Mouse (Mus musculus) forebrain, embryonic 11.5 days (tissue): ENCODE measurements around the gene Baz2b. TPM values are rescaled to one million over a fixed set of nuclear protein-coding genes. Genes with fewer than 3 reads are reported as not detected.

Source experiments
- ATAC-seq: fragments of 200-750 bp; cut with Nextera tagmentation; replicated peaks from 2 replicates; pipeline ENCODE4 v1.8.0; 2017; ENCODE audit warnings: moderate TSS enrichment; ENCODE audit not compliant: low FRiP score
- DNase-seq: peaks from one replicate; pipeline ENCODE4 v3.0.0-alpha.2; 2017; ENCODE audit warnings: low spot score
- H3K27ac ChIP-seq: fragments of 300-500 bp; sonication (generic); 2 replicates; pipeline ENCODE4 v1.5.1; 2014; ENCODE audit warnings: low read depth, low read length
- H3K27me3 ChIP-seq: fragments of 300-500 bp; sonication (generic); 2 replicates; pipeline ENCODE4 v1.6.1; 2014; ENCODE audit warnings: mild to moderate bottlenecking, low read length, mixed read lengths; ENCODE audit not compliant: control insufficient read depth, insufficient read depth
- H3K36me3 ChIP-seq: fragments of 300-500 bp; sonication (generic); 2 replicates; pipeline ENCODE4 v1.6.1; 2014; ENCODE audit warnings: mild to moderate bottlenecking, low read length, moderate library complexity, mixed read lengths; ENCODE audit not compliant: control insufficient read depth, insufficient read depth
- H3K4me1 ChIP-seq: fragments of 300-500 bp; sonication (generic); replicated peaks from 2 replicates; pipeline ENCODE4 v1.6.1; 2014; ENCODE audit warnings: low read length, mixed read lengths; ENCODE audit not compliant: control insufficient read depth, insufficient read depth
- H3K4me2 ChIP-seq: fragments of 300-500 bp; sonication (generic); 2 replicates; pipeline ENCODE4 v1.6.1; 2014; ENCODE audit warnings: low read depth, mild to moderate bottlenecking, low read length, moderate library complexity, mixed read lengths; ENCODE audit not compliant: severe bottlenecking
- H3K4me3 ChIP-seq: fragments of 300-500 bp; sonication (generic); 2 replicates; pipeline ENCODE4 v1.5.1; 2014; ENCODE audit warnings: low read depth, low read length
- H3K9ac ChIP-seq: fragments of 300-500 bp; sonication (generic); 2 replicates; pipeline ENCODE4 v1.6.1; 2014; ENCODE audit warnings: low read length
- H3K9me3 ChIP-seq: fragments of 300-500 bp; sonication (generic); 2 replicates; pipeline ENCODE4 v1.6.1; 2016; ENCODE audit warnings: low read length, mixed read lengths; ENCODE audit not compliant: control insufficient read depth
- WGBS: fragments of 180-500 bp; shearing (Covaris S2); extraction: QIAGEN DNeasy Blood & Tissue Kit; methylation state at CpG from one replicate; pipeline ENCODE4 v1.1.7; 2014; 5-methylcytosine and 5-hydroxymethylcytosine counted together
- polyA plus RNA-seq: library from polyadenylated mRNA; unstranded; fragments of >200 nt; fragmentation: Nextera tagmentation; extraction: Ambion mirVana; gene quantifications from 2 replicates; pipeline ENCODE4 v1.2.1, GENCODE M21; 2014

Gene Baz2b
- polyA plus RNA-seq, 1 experiment from 2014 or later = 84.0 TPM

- ATAC-seq (no peak), DNase-seq (no peak)
- H3K27ac ChIP-seq = no peak overlapping the region
- no peak overlapping the region for H3K9ac ChIP-seq
- H3K4me3 ChIP-seq = no peak overlapping the region
- no peaks in the 10 kb centered on the region; the same call in 1 of the 2 replicates for H3K4me1 ChIP-seq
- H3K4me2 ChIP-seq = no peak overlapping the region
- no peaks in the 10 kb centered on the region for H3K27me3 ChIP-seq
- H3K9me3 ChIP-seq = no peaks in the 10 kb centered on the region
- no peaks in the 10 kb centered on the region for H3K36me3 ChIP-seq
- WGBS = 89% methylated on average over 5 of the region's 5 CpGs
Measured at GRCm38 (mm10) chr2:60070938-60071337, 138.7 kb downstream of the Baz2b start.

- no peaks in the 10 kb centered on the region; the same call in 1 of the 2 replicates for H3K9me3 ChIP-seq
- no peaks in the 10 kb centered on the region for H3K4me1 ChIP-seq
- H3K36me3 ChIP-seq = 0 out of 2 replicates have a peak, but pooled peaks cover 2% of the 10 kb centered on the region
- H3K4me2 ChIP-seq = no peak overlapping the region
- 46% methylated on average over 3 of the region's 3 CpGs for WGBS
- no peaks in the 10 kb centered on the region for H3K27me3 ChIP-seq
- H3K27ac ChIP-seq = no peak overlapping the region
- no peak overlapping the region for H3K4me3 ChIP-seq
- H3K9ac ChIP-seq = no peak overlapping the region
- DNase-seq (no peak), ATAC-seq (no peak)
Measured at GRCm38 (mm10) chr2:60068468-60068867, 141.2 kb downstream of the Baz2b start.

GRCm38 (mm10) chr2:60065415-60065814 lies 144.2 kb downstream of the Baz2b start:
- H3K36me3 ChIP-seq = 0 out of 2 replicates have a peak, but pooled peaks cover 2% of the 10 kb centered on the region
- no peak for ATAC-seq

GRCm38 (mm10) chr2:60060185-60060775 lies 149.4 kb downstream of the Baz2b start:
- 0 out of 2 replicates have a peak, but pooled peaks cover 2% of the 10 kb centered on the region for H3K36me3 ChIP-seq
- H3K27ac ChIP-seq = no peak overlapping the region
- no peak overlapping the region for H3K4me2 ChIP-seq
- 97% methylated on average over 1 of the region's 1 CpGs for WGBS
- H3K9ac ChIP-seq = no peak overlapping the region
- DNase-seq (no peak), ATAC-seq (no peak)
- H3K4me1 ChIP-seq = 0 out of 2 replicates have a peak, but pooled peaks cover 3% of the 10 kb centered on the region
- H3K9me3 ChIP-seq = no peaks in the 10 kb centered on the region; the same call in 1 of the 2 replicates
- H3K4me3 ChIP-seq = no peak overlapping the region
- no peaks in the 10 kb centered on the region for H3K27me3 ChIP-seq

More at GRCm38 (mm10) chr2:60065415-60065814, 144.2 kb downstream of the Baz2b start:
- no peak overlapping the region for H3K9ac ChIP-seq
- H3K9me3 ChIP-seq = no peaks in the 10 kb centered on the region; the same call in 1 of the 2 replicates
- no peaks in the 10 kb centered on the region for H3K27me3 ChIP-seq
- H3K4me3 ChIP-seq = no peak overlapping the region
- no peak overlapping the region for H3K4me2 ChIP-seq
- WGBS = 93% methylated on average over 5 of the region's 5 CpGs
- no peaks in the 10 kb centered on the region for H3K4me1 ChIP-seq
- no peak overlapping the region for H3K27ac ChIP-seq
- DNase-seq = no peak

- H3K27me3 ChIP-seq = no peaks in the 10 kb centered on the region
- ATAC-seq (no peak), DNase-seq (no peak)
- no peaks in the 10 kb centered on the region; the same call in 1 of the 2 replicates for H3K9me3 ChIP-seq
- H3K9ac ChIP-seq = no peak overlapping the region
- no peaks in the 10 kb centered on the region for H3K36me3 ChIP-seq
- H3K4me3 ChIP-seq = no peak overlapping the region
- H3K4me1 ChIP-seq = 0 out of 2 replicates have a peak, but pooled peaks cover 3% of the 10 kb centered on the region
- H3K4me2 ChIP-seq = no peak overlapping the region
- no peak overlapping the region for H3K27ac ChIP-seq
- 96% methylated on average over 5 of the region's 5 CpGs for WGBS
Measured at GRCm38 (mm10) chr2:60059300-60059699, 150.3 kb downstream of the Baz2b start.

GRCm38 (mm10) chr2:60056043-60056442 lies 153.6 kb downstream of the Baz2b start:
- peaks cover 6% of the 10 kb centered on the region; the same call in 1 of the 2 replicates for H3K4me1 ChIP-seq
- H3K27me3 ChIP-seq = no peaks in the 10 kb centered on the region
- no peak overlapping the region for H3K4me3 ChIP-seq
- DNase-seq (no peak), ATAC-seq (no peak)
- no peak overlapping the region for H3K9ac ChIP-seq
- 27% methylated on average over 4 of the region's 4 CpGs for WGBS
- H3K36me3 ChIP-seq = no peaks in the 10 kb centered on the region
- no peak overlapping the region for H3K4me2 ChIP-seq
- no peak overlapping the region for H3K27ac ChIP-seq
- H3K9me3 ChIP-seq = no peaks in the 10 kb centered on the region

- WGBS = 81% methylated on average over 10 of the region's 10 CpGs
Measured at GRCm38 (mm10) chr2:60054808-60055535, 154.7 kb downstream of the Baz2b start.

GRCm38 (mm10) chr2:60053222-60054010 lies 156.2 kb downstream of the Baz2b start:
- no peak for DNase-seq
- ATAC-seq = no peak
- WGBS = 82% methylated on average over 11 of the region's 11 CpGs
- Histone ChIP-seq H3K27me3 (no peaks in the 10 kb centered on the region), H3K4me3 (no peak overlapping the region), H3K4me1 (peaks cover 6% of the 10 kb centered on the region; the same call in 1 of the 2 replicates), H3K27ac (0 out of 2 replicates have a peak overlapping the region, but pooled peaks have one; percentile 18), H3K9ac (no peak overlapping the region), H3K9me3 (no peaks in the 10 kb centered on the region), H3K36me3 (no peaks in the 10 kb centered on the region), H3K4me2 (no peak overlapping the region)

More at GRCm38 (mm10) chr2:60054808-60055535, 154.7 kb downstream of the Baz2b start:
- ATAC-seq (no peak), DNase-seq (no peak)
- no peaks in the 10 kb centered on the region for H3K9me3 ChIP-seq
- H3K4me1 ChIP-seq = peaks cover 6% of the 10 kb centered on the region; the same call in 1 of the 2 replicates
- no peak overlapping the region for H3K4me2 ChIP-seq
- no peak overlapping the region for H3K4me3 ChIP-seq
- H3K9ac ChIP-seq = no peak overlapping the region
- H3K27ac ChIP-seq = no peak overlapping the region
- H3K27me3 ChIP-seq = no peaks in the 10 kb centered on the region
- no peaks in the 10 kb centered on the region for H3K36me3 ChIP-seq
